ENCODE assay signal across 14 mouse cellular contexts in genomic region chr5:103953135-103954083, GRCm38 (mm10). TPM values are rescaled to one million over a fixed set of nuclear protein-coding genes. Genes with fewer than 3 reads are reported as not detected.
A peak's percentile ranks its signal among the peaks of the same experiment; 100 is the strongest.
DNase-seq lines count a peak whose midpoint lies in the region; ATAC-seq and TF ChIP-seq lines count a peak whose summit lies in the region.
"Had no signal": no experiment of that assay in that cellular context is flagged by ENCODE, and none has a peak within 500 bp of the region (broad histone marks: within the 10 kb centered on the region; RNA-seq: fewer than 3 reads in every experiment).

No protein-coding gene starts in this region.

- WGBS in forebrain, embryonic 14.5 days: 65% methylated on average over 10 of the region's 10 CpGs
- 79% methylated on average over 10 of the region's 10 CpGs for WGBS in forebrain, embryonic 13.5 days
- WGBS in midbrain, postnatal 0 days: 68% methylated on average over 10 of the region's 10 CpGs
- WGBS in midbrain, embryonic 13.5 days: 86% methylated on average over 10 of the region's 10 CpGs
- WGBS in stomach, embryonic 16.5 days: 71% methylated on average over 10 of the region's 10 CpGs

- H3K27ac ChIP-seq in forebrain, embryonic 14.5 days (ENCODE audit: low read depth, low read length): no peak overlapping the region
- no peak overlapping the region for H3K27ac ChIP-seq in forebrain, embryonic 13.5 days
- no peak overlapping the region for H3K27ac ChIP-seq in midbrain, postnatal 0 days (ENCODE audit: low read depth, low read length)
- H3K27ac ChIP-seq in midbrain, embryonic 13.5 days: no peak overlapping the region
- no peak overlapping the region for H3K27ac ChIP-seq in stomach, embryonic 16.5 days (ENCODE audit: low read length)
- H3K27ac ChIP-seq: embryonic facial prominence, embryonic 12.5 days; heart, embryonic 13.5 days; intestine, embryonic 15.5 days; limb, embryonic 12.5 days had no signal

- no peaks in the 10 kb centered on the region for H3K9me3 ChIP-seq in forebrain, embryonic 14.5 days (replicated peaks; ENCODE audit: control insufficient read depth, low read length)
- no peaks in the 10 kb centered on the region for H3K9me3 ChIP-seq in forebrain, embryonic 13.5 days (replicated peaks)
- H3K9me3 ChIP-seq in midbrain, postnatal 0 days (ENCODE audit: low read length): no peaks in the 10 kb centered on the region
- H3K9me3 ChIP-seq in midbrain, embryonic 13.5 days: no peaks in the 10 kb centered on the region
- H3K9me3 ChIP-seq in stomach, embryonic 16.5 days (replicated peaks; ENCODE audit: control insufficient read depth, low read length): no peaks in the 10 kb centered on the region
- H3K9me3 ChIP-seq: embryonic facial prominence, embryonic 12.5 days; heart, embryonic 13.5 days; intestine, embryonic 15.5 days; limb, embryonic 12.5 days had no signal

- H3K9ac ChIP-seq in forebrain, embryonic 14.5 days (ENCODE audit: low read length): no peak overlapping the region
- H3K9ac ChIP-seq in forebrain, embryonic 13.5 days: no peak overlapping the region
- H3K9ac ChIP-seq in midbrain, postnatal 0 days (replicated peaks; ENCODE audit: low read length, poor library complexity, severe bottlenecking): no peak overlapping the region
- no peak overlapping the region for H3K9ac ChIP-seq in midbrain, embryonic 13.5 days (replicated peaks)
- H3K9ac ChIP-seq in stomach, embryonic 16.5 days (ENCODE audit: low read length): no peak overlapping the region; the same call in 1 of the 2 replicates
- H3K9ac ChIP-seq: embryonic facial prominence, embryonic 12.5 days; heart, embryonic 13.5 days; intestine, embryonic 15.5 days; limb, embryonic 12.5 days had no signal

- peaks cover 6% of the 10 kb centered on the region; the same call in 1 of the 2 replicates for H3K4me1 ChIP-seq in forebrain, embryonic 14.5 days (ENCODE audit: control insufficient read depth, insufficient read depth, low read length)
- 0 out of 2 replicates have a peak, but pooled peaks cover 4% of the 10 kb centered on the region for H3K4me1 ChIP-seq in forebrain, embryonic 13.5 days
- no peaks in the 10 kb centered on the region for H3K4me1 ChIP-seq in midbrain, postnatal 0 days (ENCODE audit: insufficient read depth, low read length)
- H3K4me1 ChIP-seq in midbrain, embryonic 13.5 days (replicated peaks): no peaks in the 10 kb centered on the region
- H3K4me1 ChIP-seq in stomach, embryonic 16.5 days (ENCODE audit: control insufficient read depth, insufficient read depth, low read length): no peaks in the 10 kb centered on the region
- H3K4me1 ChIP-seq: embryonic facial prominence, embryonic 12.5 days; heart, embryonic 13.5 days; intestine, embryonic 15.5 days; limb, embryonic 12.5 days had no signal

- no peak overlapping the region for H3K4me2 ChIP-seq in forebrain, embryonic 14.5 days (ENCODE audit: low read length)
- no peak overlapping the region for H3K4me2 ChIP-seq in forebrain, embryonic 13.5 days
- H3K4me2 ChIP-seq in midbrain, postnatal 0 days (ENCODE audit: low read depth, low read length, poor library complexity, severe bottlenecking): no peak overlapping the region
- H3K4me2 ChIP-seq in midbrain, embryonic 13.5 days (replicated peaks): no peak overlapping the region
- H3K4me2 ChIP-seq in stomach, embryonic 16.5 days (ENCODE audit: low read depth, low read length): no peak overlapping the region
- H3K4me2 ChIP-seq: embryonic facial prominence, embryonic 12.5 days; heart, embryonic 13.5 days; intestine, embryonic 15.5 days; limb, embryonic 12.5 days had no signal

- no peaks in the 10 kb centered on the region for H3K36me3 ChIP-seq in forebrain, embryonic 14.5 days (ENCODE audit: control insufficient read depth, insufficient read depth, low read length)
- no peaks in the 10 kb centered on the region for H3K36me3 ChIP-seq in forebrain, embryonic 13.5 days (ENCODE audit: poor library complexity, severe bottlenecking)
- H3K36me3 ChIP-seq in midbrain, postnatal 0 days (ENCODE audit: insufficient read depth, low read length): no peaks in the 10 kb centered on the region
- H3K36me3 ChIP-seq in midbrain, embryonic 13.5 days: no peaks in the 10 kb centered on the region
- no peaks in the 10 kb centered on the region for H3K36me3 ChIP-seq in stomach, embryonic 16.5 days (ENCODE audit: control insufficient read depth, insufficient read depth, low read length)
- H3K36me3 ChIP-seq: embryonic facial prominence, embryonic 12.5 days; heart, embryonic 13.5 days; intestine, embryonic 15.5 days; limb, embryonic 12.5 days had no signal

- H3K4me3 ChIP-seq in forebrain, embryonic 14.5 days (ENCODE audit: low read depth, low read length): no peak overlapping the region
- no peak overlapping the region for H3K4me3 ChIP-seq in forebrain, embryonic 13.5 days
- H3K4me3 ChIP-seq in midbrain, postnatal 0 days (ENCODE audit: low read depth, low read length): no peak overlapping the region
- H3K4me3 ChIP-seq in midbrain, embryonic 13.5 days (replicated peaks): no peak overlapping the region
- no peak overlapping the region for H3K4me3 ChIP-seq in stomach, embryonic 16.5 days (replicated peaks; ENCODE audit: low read length)
- H3K4me3 ChIP-seq: embryonic facial prominence, embryonic 12.5 days; heart, embryonic 13.5 days; intestine, embryonic 15.5 days; limb, embryonic 12.5 days had no signal

- peak; percentile 32; the same call in 1 of the 2 replicates for ATAC-seq in forebrain, embryonic 14.5 days
- ATAC-seq in forebrain, embryonic 13.5 days: no peak
- ATAC-seq in midbrain, postnatal 0 days (ENCODE audit: low FRiP score): no peak
- no peak for ATAC-seq in midbrain, embryonic 13.5 days
- ATAC-seq in stomach, embryonic 16.5 days (ENCODE audit: insufficient read depth, low FRiP score): 0 out of 2 replicates have a peak, but pooled peaks have one; percentile 50
- ATAC-seq: CD4-positive, CD25-positive, alpha-beta regulatory T cell, adult 4 months; intestine, embryonic 15.5 days had no signal

- H3K27me3 ChIP-seq in forebrain, embryonic 14.5 days (replicated peaks; ENCODE audit: control insufficient read depth, insufficient read depth, low read length): no peaks in the 10 kb centered on the region
- no peaks in the 10 kb centered on the region for H3K27me3 ChIP-seq in forebrain, embryonic 13.5 days
- no peaks in the 10 kb centered on the region for H3K27me3 ChIP-seq in midbrain, postnatal 0 days (ENCODE audit: insufficient read depth, low read length)
- no peaks in the 10 kb centered on the region for H3K27me3 ChIP-seq in midbrain, embryonic 13.5 days
- H3K27me3 ChIP-seq in stomach, embryonic 16.5 days (ENCODE audit: control insufficient read depth, insufficient read depth, low read length): no peaks in the 10 kb centered on the region
- H3K27me3 ChIP-seq: embryonic facial prominence, embryonic 12.5 days; heart, embryonic 13.5 days; intestine, embryonic 15.5 days; limb, embryonic 12.5 days had no signal

- DNase-seq in forebrain, embryonic 14.5 days (ENCODE audit: low spot score): peak; percentile 54
- DNase-seq in midbrain, postnatal 0 days (ENCODE audit: low spot score): peak; percentile 50
- peak; percentile 16 for DNase-seq in cerebellum, adult 8-10 months
- DNase-seq in layer of hippocampus, adult 11-12 months (ENCODE audit: low spot score): no peak
- no peak for DNase-seq in gastrocnemius, postnatal 36 days

- TF ChIP-seq CTCF in midbrain, postnatal 0 days (IDR thresholded peaks at IDR 0.05): no peak

- intact Hi-C loops in gastrocnemius, postnatal 36 days (cut with DNase I): no loop called here

RNA-seq across cellular contexts. Expression of gene Hsd17b13, which starts 23.8 kb away (rescaled TPM):
- not detected in 2 replicates for polyA plus RNA-seq in forebrain, embryonic 14.5 days (2014; fragmentation: Nextera tagmentation; extraction: Ambion mirVana)
- polyA plus RNA-seq in forebrain, embryonic 13.5 days (2015; fragmentation: Nextera tagmentation; extraction: Ambion mirVana): not detected in 2 replicates
- not detected in 2 replicates for total RNA-seq in midbrain, postnatal 0 days (2014; rRNA removed)
- 0.15 and 0.27 TPM in 2 replicates for polyA plus RNA-seq in midbrain, postnatal 0 days (2015; fragmentation: Nextera tagmentation; extraction: Ambion mirVana)
- polyA plus RNA-seq in midbrain, embryonic 13.5 days (2015; fragmentation: Nextera tagmentation; extraction: Ambion mirVana): not detected in 2 replicates
- 4.7 and 6.1 TPM in 2 replicates for polyA plus RNA-seq in stomach, embryonic 16.5 days (2015; fragmentation: Nextera tagmentation; extraction: Ambion mirVana)
- not detected for total RNA-seq in gastrocnemius, postnatal 36 days (2021)
- total RNA-seq: layer of hippocampus, adult 18-20 months had no signal
- polyA plus RNA-seq: CD4-positive, CD25-positive, alpha-beta regulatory T cell, adult 4 months; embryonic facial prominence, embryonic 12.5 days; limb, embryonic 12.5 days had no signal

RNA-seq across cellular contexts. Expression of gene Klhl8, which starts 42.4 kb away (rescaled TPM):
- polyA plus RNA-seq in forebrain, embryonic 14.5 days (2014; fragmentation: Nextera tagmentation; extraction: Ambion mirVana): 41.1 and 46.5 TPM in 2 replicates
- 25.3 and 26.4 TPM in 2 replicates for polyA plus RNA-seq in forebrain, embryonic 13.5 days (2015; fragmentation: Nextera tagmentation; extraction: Ambion mirVana)
- 44.6 and 46.7 TPM in 2 replicates for total RNA-seq in midbrain, postnatal 0 days (2014; rRNA removed)
- polyA plus RNA-seq in midbrain, postnatal 0 days (2015; fragmentation: Nextera tagmentation; extraction: Ambion mirVana): 39.5 and 41.5 TPM in 2 replicates
- 28.1 and 30.7 TPM in 2 replicates for polyA plus RNA-seq in midbrain, embryonic 13.5 days (2015; fragmentation: Nextera tagmentation; extraction: Ambion mirVana)
- polyA plus RNA-seq in stomach, embryonic 16.5 days (2015; fragmentation: Nextera tagmentation; extraction: Ambion mirVana): 14.1 and 14.6 TPM in 2 replicates
- total RNA-seq in gastrocnemius, postnatal 36 days (2021): 10 to 100 TPM; 21.9 to 22.5 TPM

Comparison
In these comparisons a context has a peak if more than half of its experiments do, and no peak if none do; other contexts are left out.
1. ATAC-seq: peak in forebrain, embryonic 14.5 days (single experiment) and stomach, embryonic 16.5 days (single experiment); none in forebrain, embryonic 13.5 days (single experiment), midbrain, postnatal 0 days (single experiment) and midbrain, embryonic 13.5 days (single experiment).
2. DNase-seq: peak in forebrain, embryonic 14.5 days (single experiment), midbrain, postnatal 0 days (single experiment) and cerebellum, adult 8-10 months (single experiment); none in layer of hippocampus, adult 11-12 months (single experiment) and gastrocnemius, postnatal 36 days (0 of 2).